Mouse (Mus musculus): ENCODE results near the gene 2900026A02Rik. TPM values are rescaled to one million over a fixed set of nuclear protein-coding genes. Genes with fewer than 3 reads are reported as not detected.

The 2900026A02Rik gene
- polyA plus RNA-seq, 1 experiment: 2.2 TPM

DNA sequence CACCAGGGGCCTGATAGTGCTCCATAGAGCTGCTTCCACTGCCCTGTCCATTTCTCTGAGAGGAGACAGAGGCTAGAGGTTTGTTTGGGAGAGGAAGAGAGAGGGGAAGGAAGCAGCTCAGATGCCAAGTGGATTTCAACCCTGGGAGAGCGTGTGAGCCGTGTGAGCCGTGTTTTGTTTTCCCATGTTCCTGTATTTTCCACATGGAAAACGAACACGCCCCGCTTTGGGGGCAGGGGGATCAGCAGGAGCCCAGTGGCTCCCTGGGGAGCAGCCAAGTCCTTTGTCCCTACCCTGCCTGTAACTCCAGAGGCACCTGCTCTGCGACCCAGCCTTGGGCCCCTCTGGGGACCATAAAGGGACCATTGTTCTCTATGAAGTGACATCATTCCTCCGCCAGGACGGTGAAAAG lies 88.0 kb downstream of the 2900026A02Rik start:
- no peak overlapping the region for H3K4me3 ChIP-seq (ENCODE audit: control insufficient read depth, low read depth, low read length)
- TF ChIP-seq CTCF (IDR thresholded peaks at IDR 0.05; ENCODE audit: control insufficient read depth, insufficient read depth, insufficient replicate concordance, low read depth, low read length) (no peak), POLR2A (IDR thresholded peaks at IDR 0.05; ENCODE audit: control insufficient read depth, low read depth, low read length) (no peak)
- no peaks in the 10 kb centered on the region for H3K27me3 ChIP-seq (ENCODE audit: control insufficient read depth, insufficient read depth, low read length)
- H3K27ac ChIP-seq (ENCODE audit: control insufficient read depth, insufficient read depth, low read depth, low read length): no peak overlapping the region
- H3K36me3 ChIP-seq (ENCODE audit: control insufficient read depth, insufficient read depth, low read length): no peaks in the 10 kb centered on the region
- peaks cover 7% of the 10 kb centered on the region for H3K4me1 ChIP-seq (ENCODE audit: control insufficient read depth, insufficient read depth, low read length)

DNA sequence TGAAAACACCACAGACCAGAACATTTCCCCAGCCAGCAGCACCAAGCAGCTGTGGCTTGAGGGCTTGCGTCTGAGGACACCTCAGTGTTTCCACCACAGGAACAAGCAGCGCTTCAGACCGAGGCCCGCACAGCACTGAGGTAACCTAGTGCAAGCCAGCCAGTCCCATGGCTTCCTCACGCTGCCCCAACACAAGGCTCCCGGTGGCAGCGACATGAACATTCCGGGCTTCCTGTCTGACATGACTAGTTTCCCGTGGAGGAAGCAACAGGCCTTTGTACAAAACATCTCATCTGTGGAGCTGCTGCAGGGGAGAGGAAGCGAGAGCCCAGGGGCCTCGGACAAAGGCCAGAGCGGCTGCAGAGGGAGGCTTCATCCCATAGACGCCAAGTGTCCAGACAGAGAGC lies 88.4 kb downstream of the 2900026A02Rik start:
- H3K36me3 ChIP-seq (ENCODE audit: control insufficient read depth, insufficient read depth, low read length): no peaks in the 10 kb centered on the region
- TF ChIP-seq POLR2A (IDR thresholded peaks at IDR 0.05; ENCODE audit: control insufficient read depth, low read depth, low read length): no peak
- no peak for TF ChIP-seq CTCF (IDR thresholded peaks at IDR 0.05; ENCODE audit: control insufficient read depth, insufficient read depth, insufficient replicate concordance, low read depth, low read length)
- H3K27ac ChIP-seq (ENCODE audit: control insufficient read depth, insufficient read depth, low read depth, low read length): no peak overlapping the region
- H3K4me1 ChIP-seq (ENCODE audit: control insufficient read depth, insufficient read depth, low read length): peaks cover 2% of the 10 kb centered on the region; the same call in 1 of the 2 replicates
- H3K27me3 ChIP-seq (ENCODE audit: control insufficient read depth, insufficient read depth, low read length): no peaks in the 10 kb centered on the region
- H3K4me3 ChIP-seq (ENCODE audit: control insufficient read depth, low read depth, low read length): no peak overlapping the region

DNA sequence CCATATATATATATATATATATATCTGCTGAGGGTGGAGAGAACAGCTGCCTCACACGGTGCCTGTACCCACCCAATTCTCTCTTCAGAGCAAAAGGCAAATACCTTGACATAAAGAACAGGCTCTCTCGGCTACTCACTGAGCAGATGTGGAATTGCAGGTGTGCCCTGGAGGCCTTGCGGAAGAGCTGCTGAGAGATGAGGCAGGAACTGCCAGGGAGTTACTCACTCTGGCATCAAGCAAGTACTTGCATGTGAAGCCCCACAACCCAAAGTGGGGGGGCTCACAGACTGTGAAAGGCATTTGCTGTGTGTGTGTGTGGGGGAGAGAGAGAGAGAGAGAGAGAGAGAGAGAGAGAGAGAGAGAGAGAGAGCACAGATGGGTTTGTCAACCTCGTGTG lies 92.6 kb downstream of the 2900026A02Rik start:
- Histone ChIP-seq H3K4me3 (ENCODE audit: control insufficient read depth, low read depth, low read length) (no peak overlapping the region), H3K27ac (ENCODE audit: control insufficient read depth, insufficient read depth, low read depth, low read length) (no peak overlapping the region), H3K27me3 (ENCODE audit: control insufficient read depth, insufficient read depth, low read length) (no peaks in the 10 kb centered on the region), H3K36me3 (ENCODE audit: control insufficient read depth, insufficient read depth, low read length) (no peaks in the 10 kb centered on the region), H3K4me1 (ENCODE audit: control insufficient read depth, insufficient read depth, low read length) (no peaks in the 10 kb centered on the region)
- TF ChIP-seq POLR2A (IDR thresholded peaks at IDR 0.05; ENCODE audit: control insufficient read depth, low read depth, low read length) (no peak), CTCF (IDR thresholded peaks at IDR 0.05; ENCODE audit: control insufficient read depth, insufficient read depth, insufficient replicate concordance, low read depth, low read length) (no peak)

DNA sequence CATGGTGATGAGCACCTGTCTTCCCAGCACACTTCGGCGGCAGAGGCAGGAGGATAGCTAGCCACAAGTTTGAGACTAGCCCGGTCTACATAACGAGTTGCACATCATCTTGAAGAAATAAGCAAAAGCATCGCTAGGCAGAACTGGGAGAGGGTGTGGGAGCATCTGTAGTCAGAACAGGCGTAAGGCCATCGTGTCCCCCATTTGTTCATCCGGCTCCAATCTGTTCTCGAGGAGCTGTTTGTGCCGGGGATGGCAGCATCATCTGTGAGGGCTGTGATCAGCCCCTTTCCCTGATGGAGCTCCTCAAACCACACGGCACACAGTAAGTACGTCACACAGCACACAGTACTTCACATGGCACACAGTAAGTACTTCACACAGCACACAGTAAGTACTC lies 94.6 kb downstream of the 2900026A02Rik start:
- no peak for TF ChIP-seq CTCF (IDR thresholded peaks at IDR 0.05; ENCODE audit: control insufficient read depth, insufficient read depth, insufficient replicate concordance, low read depth, low read length)

DNA sequence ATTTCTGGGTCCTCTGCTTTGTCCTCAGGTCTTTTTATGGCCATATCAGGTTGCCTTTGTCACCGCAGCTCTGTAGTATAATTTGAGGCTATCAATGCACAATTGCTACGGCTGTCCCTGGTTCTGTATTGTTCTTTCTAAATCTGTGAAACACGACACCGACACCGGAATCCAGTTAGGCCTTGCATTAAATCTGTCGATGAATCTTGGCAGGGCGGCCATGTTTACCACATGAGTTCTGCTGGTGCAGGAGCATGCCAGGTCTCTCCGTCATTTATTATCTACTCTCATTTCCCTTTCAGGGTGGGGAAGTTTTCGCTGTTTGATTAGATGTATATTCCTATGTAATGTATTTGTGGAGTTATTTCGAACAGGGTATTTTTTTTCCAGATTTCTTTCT lies 97.3 kb downstream of the 2900026A02Rik start:
- Histone ChIP-seq H3K27me3 (ENCODE audit: control insufficient read depth, insufficient read depth, low read length) (no peaks in the 10 kb centered on the region), H3K27ac (ENCODE audit: control insufficient read depth, insufficient read depth, low read depth, low read length) (no peak overlapping the region), H3K36me3 (ENCODE audit: control insufficient read depth, insufficient read depth, low read length) (no peaks in the 10 kb centered on the region), H3K4me3 (ENCODE audit: control insufficient read depth, low read depth, low read length) (no peak overlapping the region), H3K4me1 (ENCODE audit: control insufficient read depth, insufficient read depth, low read length) (no peaks in the 10 kb centered on the region)
- TF ChIP-seq CTCF (IDR thresholded peaks at IDR 0.05; ENCODE audit: control insufficient read depth, insufficient read depth, insufficient replicate concordance, low read depth, low read length): no peak
- TF ChIP-seq POLR2A (IDR thresholded peaks at IDR 0.05; ENCODE audit: control insufficient read depth, low read depth, low read length): no peak

More for the DNA sequence above, 94.6 kb downstream of the 2900026A02Rik start:
- Histone ChIP-seq H3K36me3 (ENCODE audit: control insufficient read depth, insufficient read depth, low read length) (no peaks in the 10 kb centered on the region), H3K27ac (ENCODE audit: control insufficient read depth, insufficient read depth, low read depth, low read length) (no peak overlapping the region), H3K4me1 (ENCODE audit: control insufficient read depth, insufficient read depth, low read length) (no peaks in the 10 kb centered on the region), H3K27me3 (ENCODE audit: control insufficient read depth, insufficient read depth, low read length) (no peaks in the 10 kb centered on the region), H3K4me3 (ENCODE audit: control insufficient read depth, low read depth, low read length) (no peak overlapping the region)

DNA sequence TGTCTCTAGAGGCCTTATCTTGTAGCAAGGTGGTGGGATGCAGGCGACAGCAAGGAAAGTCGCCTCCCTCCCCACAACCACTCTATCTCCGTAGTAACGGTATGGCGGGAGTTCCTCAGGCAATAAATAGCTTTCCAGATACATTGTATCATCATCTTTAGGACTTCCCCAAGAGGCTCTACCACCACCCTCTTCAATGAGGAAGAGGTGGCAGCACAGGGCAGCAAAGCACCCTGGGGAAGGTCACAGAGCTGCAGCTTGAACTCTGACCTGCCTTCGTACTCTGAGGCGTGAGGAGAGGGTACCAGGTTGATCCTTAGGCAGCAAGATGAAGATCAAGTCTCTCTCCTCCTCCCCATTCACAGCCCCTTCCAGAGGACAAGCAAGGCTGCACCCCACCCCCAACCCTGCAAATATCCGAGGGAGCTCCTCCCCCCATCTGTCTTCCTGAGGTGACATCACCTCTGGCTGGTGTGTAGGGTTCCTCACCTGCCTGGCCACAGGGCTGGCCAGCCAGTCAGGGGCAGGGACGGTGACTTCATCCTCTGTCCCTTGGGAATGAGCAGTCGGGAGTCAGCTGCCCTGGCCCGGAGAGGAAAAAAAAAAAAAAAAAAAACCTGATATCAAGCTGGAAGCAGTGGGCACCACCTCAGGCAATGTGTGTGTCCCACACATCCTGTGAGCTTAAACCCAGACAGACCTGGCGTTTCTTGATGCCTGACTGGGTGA lies 98.5 kb downstream of the 2900026A02Rik start:
- Histone ChIP-seq H3K4me1 (ENCODE audit: control insufficient read depth, insufficient read depth, low read length) (no peaks in the 10 kb centered on the region), H3K27ac (ENCODE audit: control insufficient read depth, insufficient read depth, low read depth, low read length) (no peak overlapping the region), H3K36me3 (ENCODE audit: control insufficient read depth, insufficient read depth, low read length) (no peaks in the 10 kb centered on the region), H3K4me3 (ENCODE audit: control insufficient read depth, low read depth, low read length) (no peak overlapping the region), H3K27me3 (ENCODE audit: control insufficient read depth, insufficient read depth, low read length) (no peaks in the 10 kb centered on the region)
- TF ChIP-seq POLR2A (IDR thresholded peaks at IDR 0.05; ENCODE audit: control insufficient read depth, low read depth, low read length) (no peak), CTCF (IDR thresholded peaks at IDR 0.05; ENCODE audit: control insufficient read depth, insufficient read depth, insufficient replicate concordance, low read depth, low read length) (no peak)

DNA sequence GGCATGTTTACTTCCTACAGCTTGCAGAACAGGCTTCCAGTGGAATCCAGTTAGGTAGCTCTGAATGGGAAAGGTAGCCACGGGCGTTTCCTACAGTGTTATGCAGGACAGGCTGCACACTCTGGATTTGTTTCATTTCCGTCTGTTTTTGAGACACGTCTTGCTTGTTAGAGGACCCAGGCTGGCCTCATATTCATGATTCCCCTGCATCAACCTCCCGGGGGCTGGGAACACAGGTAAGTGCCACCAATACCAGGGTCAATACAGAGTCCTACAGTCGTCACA lies 99.5 kb downstream of the 2900026A02Rik start:
- TF ChIP-seq POLR2A (IDR thresholded peaks at IDR 0.05; ENCODE audit: control insufficient read depth, low read depth, low read length) (no peak), CTCF (IDR thresholded peaks at IDR 0.05; ENCODE audit: control insufficient read depth, insufficient read depth, insufficient replicate concordance, low read depth, low read length) (no peak)
- Histone ChIP-seq H3K36me3 (ENCODE audit: control insufficient read depth, insufficient read depth, low read length) (no peaks in the 10 kb centered on the region), H3K4me3 (ENCODE audit: control insufficient read depth, low read depth, low read length) (no peak overlapping the region), H3K27me3 (ENCODE audit: control insufficient read depth, insufficient read depth, low read length) (no peaks in the 10 kb centered on the region), H3K27ac (ENCODE audit: control insufficient read depth, insufficient read depth, low read depth, low read length) (no peak overlapping the region), H3K4me1 (ENCODE audit: control insufficient read depth, insufficient read depth, low read length) (no peaks in the 10 kb centered on the region)

Measured in testis, adult 2 months (tissue).